Mouse (Mus musculus): ENCODE measurements around the gene Rbbp6.

DNA sequence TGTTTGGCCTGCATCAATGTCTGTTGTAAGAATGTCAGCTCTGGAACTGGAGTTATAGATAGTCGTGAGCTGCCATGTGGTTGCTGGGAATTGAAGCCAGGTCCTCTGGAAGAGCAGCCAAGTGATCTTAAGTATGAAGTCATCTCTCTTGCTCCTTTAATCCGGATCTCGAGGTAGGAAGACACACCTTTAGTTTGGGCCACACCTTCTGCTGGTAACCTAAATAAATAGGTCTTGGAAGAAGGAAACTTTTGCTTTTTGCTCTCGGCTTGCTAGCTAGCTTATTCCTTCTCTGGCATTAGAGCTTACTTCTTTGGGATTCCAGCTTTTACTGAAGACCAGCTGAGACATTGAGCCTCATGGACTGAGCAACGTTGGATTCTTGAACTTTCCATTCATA is at the start of gene Rbbp6:
- TF ChIP-seq CTCF (IDR thresholded peaks at IDR 0.05; ENCODE audit: borderline replicate concordance, insufficient read depth, low read depth, low read length): no peak
- no peak for TF ChIP-seq POLR2A (IDR thresholded peaks at IDR 0.05; ENCODE audit: borderline replicate concordance, insufficient read depth, low read length)

All from cerebellum, adult 2 months (tissue).